Mouse (Mus musculus) limb, embryonic 14.5 days (tissue): Measurements from ENCODE around the gene Asgr1. TPM values are rescaled to one million over a fixed set of nuclear protein-coding genes. Genes with fewer than 3 reads are reported as not detected.
"Not testable (repeated sequence)": the region's sequence is repeated elsewhere in the genome, so short reads cannot be mapped to it uniquely, and the experiment has no call there.

Experiments used
- ATAC-seq: fragments of 200-750 bp; cut with Nextera tagmentation; 2 replicates; pipeline ENCODE4 v1.8.0; 2017; ENCODE audit warnings: low read depth, moderate number of reproducible peaks, moderate TSS enrichment; ENCODE audit not compliant: low FRiP score
- DNase-seq: peaks from one replicate; pipeline ENCODE4 v3.0.0-alpha.2; 2015; ENCODE audit warnings: low spot score
- H3K27ac ChIP-seq: fragments of 300-500 bp; sonication (generic); replicated peaks from 2 replicates; pipeline ENCODE4 v1.5.1; 2014; ENCODE audit warnings: low read depth, mild to moderate bottlenecking, low read length, moderate library complexity, mixed read lengths
- H3K27me3 ChIP-seq: fragments of 300-500 bp; sonication (generic); 2 replicates; pipeline ENCODE4 v1.6.1; 2014; ENCODE audit warnings: low read length, mixed read lengths; ENCODE audit not compliant: control insufficient read depth, insufficient read depth
- H3K36me3 ChIP-seq: fragments of 300-500 bp; sonication (generic); 2 replicates; pipeline ENCODE4 v1.6.1; 2014; ENCODE audit warnings: mild to moderate bottlenecking, low read length, moderate library complexity, mixed read lengths; ENCODE audit not compliant: control insufficient read depth, insufficient read depth
- H3K4me1 ChIP-seq: fragments of 300-500 bp; sonication (generic); 2 replicates; pipeline ENCODE4 v1.6.1; 2014; ENCODE audit warnings: antibody characterized with exemption, low read length, mixed read lengths; ENCODE audit not compliant: control insufficient read depth, insufficient read depth
- H3K4me2 ChIP-seq: fragments of 300-500 bp; sonication (generic); replicated peaks from 2 replicates; pipeline ENCODE4 v1.6.1; 2014; ENCODE audit warnings: low read depth, mild to moderate bottlenecking, low read length, moderate library complexity; ENCODE audit not compliant: severe bottlenecking
- H3K4me3 ChIP-seq: fragments of 300-500 bp; sonication (generic); replicated peaks from 2 replicates; pipeline ENCODE4 v1.5.1; 2014; ENCODE audit warnings: low read length
- H3K9ac ChIP-seq: fragments of 300-500 bp; sonication (generic); 2 replicates; pipeline ENCODE4 v1.6.1; 2014; ENCODE audit warnings: mild to moderate bottlenecking, low read depth, low read length, moderate library complexity; ENCODE audit not compliant: severe bottlenecking
- H3K9me3 ChIP-seq: fragments of 300-500 bp; sonication (generic); 2 replicates; pipeline ENCODE4 v1.6.1; 2016; ENCODE audit warnings: low read length; ENCODE audit not compliant: control insufficient read depth
- POLR2A ChIP-seq: fragments of 200-500 bp; IDR thresholded peaks from 2 replicates; pipeline ENCODE4 v1.8.0; 2012; ENCODE audit warnings: inconsistent platforms, mild to moderate bottlenecking, moderate library complexity, borderline replicate concordance; ENCODE audit not compliant: insufficient read depth, insufficient read length; ENCODE audit errors: extremely low read depth
- WGBS: fragments of 180-500 bp; shearing (Covaris S2); extraction: QIAGEN DNeasy Blood & Tissue Kit; methylation state at CpG from one replicate; pipeline ENCODE4 v1.1.7; 2014; 5-methylcytosine and 5-hydroxymethylcytosine counted together
- polyA plus RNA-seq, 2 experiments: library from polyadenylated mRNA; depleted of rRNA in 1 of 2; stranded (reverse) in 1 of 2; unstranded in 1 of 2; fragments of >200 nt; fragmentation: Nextera tagmentation in 1 of 2; extraction: Ambion mirVana in 1 of 2; gene quantifications; 2 replicates each; pipeline versions ENCODE4 v1.2.1 to v1.2.3; 2012 to 2014

The Asgr1 gene
- polyA plus RNA-seq, 2 experiments = 0.99 to 1.6 TPM

DNA sequence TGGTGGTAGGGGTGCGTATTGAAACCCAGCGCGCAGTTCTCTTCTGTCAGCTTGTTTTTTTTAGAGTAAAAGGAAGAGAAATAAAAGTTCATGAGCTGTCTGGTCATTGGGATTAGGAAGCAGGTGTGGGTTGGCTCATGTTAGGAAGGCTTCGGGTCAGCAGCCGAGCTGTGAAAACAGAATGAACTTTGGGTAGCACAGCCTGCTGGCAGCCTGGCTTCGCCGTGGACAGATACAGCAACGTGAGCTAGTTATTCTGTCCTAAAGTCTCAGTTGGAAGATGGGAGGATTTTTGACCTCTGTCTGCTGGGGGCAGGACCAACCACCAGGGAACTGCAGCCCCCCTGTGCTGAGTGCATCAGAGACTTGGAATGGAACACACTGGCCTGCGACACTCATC is 3.9 kb downstream of the Asgr1 start:
- no peaks in the 10 kb centered on the region for H3K9me3 ChIP-seq
- H3K4me3 ChIP-seq = no peak overlapping the region
- H3K36me3 ChIP-seq = no peaks in the 10 kb centered on the region
- no peak overlapping the region for H3K9ac ChIP-seq
- ATAC-seq = no peak
- H3K27me3 ChIP-seq = no peaks in the 10 kb centered on the region
- H3K27ac ChIP-seq = no peak overlapping the region
- TF ChIP-seq POLR2A = no peak
- WGBS = 82% methylated on average over 9 of the region's 9 CpGs
- no peak overlapping the region for H3K4me2 ChIP-seq
- no peaks in the 10 kb centered on the region for H3K4me1 ChIP-seq
- no peak for DNase-seq

DNA sequence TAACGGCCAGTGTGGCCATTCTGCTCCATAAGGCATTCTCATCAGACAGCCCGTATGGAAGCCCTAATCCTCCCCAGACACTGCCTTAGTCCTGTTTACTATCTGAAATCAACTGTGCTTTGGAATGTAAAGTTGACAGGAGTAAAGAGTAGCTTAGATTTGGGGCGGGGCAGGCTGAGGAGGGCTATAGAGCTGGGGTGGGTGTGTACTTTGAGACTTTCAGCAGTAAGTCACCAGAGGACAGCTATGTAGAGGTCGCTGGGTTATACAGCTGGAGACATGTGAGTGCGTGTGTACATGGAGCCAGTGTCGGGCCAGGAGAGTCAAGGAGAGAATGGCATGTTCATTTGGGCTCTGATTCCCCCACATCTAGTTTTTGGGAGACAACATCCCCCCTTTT is 6.0 kb downstream of the Asgr1 start:
- H3K9me3 ChIP-seq = no peaks in the 10 kb centered on the region
- DNase-seq (no peak), ATAC-seq (no peak)
- no peaks in the 10 kb centered on the region for H3K36me3 ChIP-seq
- no peak overlapping the region for H3K27ac ChIP-seq
- H3K4me3 ChIP-seq = no peak overlapping the region
- no peaks in the 10 kb centered on the region for H3K4me1 ChIP-seq
- H3K9ac ChIP-seq = no peak overlapping the region
- no peaks in the 10 kb centered on the region for H3K27me3 ChIP-seq
- 59% methylated on average over 6 of the region's 6 CpGs for WGBS
- no peak for TF ChIP-seq POLR2A
- no peak overlapping the region for H3K4me2 ChIP-seq

DNA sequence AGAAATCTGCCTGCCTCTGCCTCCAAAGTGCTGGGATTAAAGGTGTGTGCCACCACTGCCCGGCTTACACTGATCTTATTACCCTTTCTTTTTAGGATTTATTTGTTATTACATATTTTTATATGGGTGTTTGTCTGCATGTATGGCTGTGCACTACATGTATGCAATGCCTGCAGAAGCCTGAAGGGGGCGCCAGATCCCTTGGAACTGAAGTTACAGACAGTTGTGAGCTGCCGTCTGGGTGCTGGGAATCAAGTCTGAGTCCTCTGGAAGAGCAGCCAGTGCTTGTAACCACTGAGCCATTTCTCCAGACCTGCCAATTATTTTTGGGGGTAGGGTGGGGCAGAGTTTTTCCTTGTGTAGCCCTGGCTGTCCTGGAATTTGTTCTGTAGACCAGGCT is 9.2 kb downstream of the Asgr1 start:
- WGBS = 71% methylated on average over 3 of the region's 3 CpGs
- no peak for TF ChIP-seq POLR2A
- H3K4me3 ChIP-seq = no peak overlapping the region

DNA sequence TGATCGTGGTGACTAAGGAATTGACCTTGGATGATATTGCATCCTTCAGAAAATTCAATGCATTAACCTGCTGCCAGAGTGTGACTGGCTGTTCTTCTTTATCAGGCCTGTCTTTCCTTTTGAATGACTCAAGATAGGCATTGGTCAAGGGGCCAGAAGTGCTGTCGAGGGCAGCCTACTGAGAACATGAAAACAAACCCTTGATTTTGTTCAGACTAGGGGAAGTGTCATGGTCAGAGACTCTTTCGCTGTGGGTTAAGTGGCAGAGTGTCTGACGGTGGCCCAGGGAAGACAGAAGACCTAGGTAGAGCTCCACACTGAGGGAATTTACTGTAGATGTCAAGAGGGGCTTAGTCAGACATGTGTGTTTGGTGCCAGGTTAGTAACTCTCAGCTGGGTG is 12.8 kb downstream of the Asgr1 start:
- H3K4me1 ChIP-seq = peaks cover 22% of the 10 kb centered on the region
- ATAC-seq (no peak), DNase-seq (no peak)
- H3K9ac ChIP-seq = no peak overlapping the region
- no peaks in the 10 kb centered on the region for H3K36me3 ChIP-seq
- H3K9me3 ChIP-seq = no peaks in the 10 kb centered on the region
- no peak for TF ChIP-seq POLR2A
- H3K27me3 ChIP-seq = no peaks in the 10 kb centered on the region
- H3K4me2 ChIP-seq = no peak overlapping the region
- H3K27ac ChIP-seq = no peak overlapping the region
- WGBS = 63% methylated on average over 4 of the region's 4 CpGs
- H3K4me3 ChIP-seq = no peak overlapping the region

More for the DNA sequence above, 9.2 kb downstream of the Asgr1 start:
- Histone ChIP-seq H3K9me3 (no peaks in the 10 kb centered on the region), H3K27ac (no peak overlapping the region), H3K36me3 (no peaks in the 10 kb centered on the region), H3K9ac (no peak overlapping the region), H3K27me3 (no peaks in the 10 kb centered on the region), H3K4me1 (peaks cover 17% of the 10 kb centered on the region), H3K4me2 (no peak overlapping the region)
- DNase-seq = no peak
- no peak for ATAC-seq

DNA sequence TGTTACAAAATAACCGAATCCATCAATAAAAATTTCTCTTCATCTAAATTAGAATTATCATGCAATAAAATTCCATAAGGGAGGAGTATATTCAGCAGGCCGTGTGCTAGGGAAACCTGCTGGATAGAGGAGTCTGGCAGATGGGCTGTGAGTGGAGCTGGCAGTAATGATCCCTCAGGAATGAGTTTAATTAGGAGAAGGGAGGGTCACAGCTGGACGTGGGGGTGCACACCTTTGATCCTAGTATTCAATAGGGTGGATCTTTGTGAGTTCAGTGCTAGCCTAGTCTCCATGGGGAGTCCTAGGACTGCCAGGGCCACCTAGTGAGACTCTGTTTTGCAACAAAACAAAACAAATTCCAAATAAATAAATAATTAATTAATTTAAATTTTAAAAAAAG is 14.4 kb downstream of the Asgr1 start:
- Histone ChIP-seq H3K27ac (no peak overlapping the region), H3K9me3 (no peaks in the 10 kb centered on the region), H3K36me3 (no peaks in the 10 kb centered on the region), H3K9ac (no peak overlapping the region), H3K27me3 (no peaks in the 10 kb centered on the region), H3K4me3 (no peak overlapping the region), H3K4me2 (no peak overlapping the region), H3K4me1 (peaks cover 22% of the 10 kb centered on the region)
- ATAC-seq = no peak
- 29% methylated on average over 3 of the region's 3 CpGs for WGBS
- no peak for DNase-seq
- no peak for TF ChIP-seq POLR2A

DNA sequence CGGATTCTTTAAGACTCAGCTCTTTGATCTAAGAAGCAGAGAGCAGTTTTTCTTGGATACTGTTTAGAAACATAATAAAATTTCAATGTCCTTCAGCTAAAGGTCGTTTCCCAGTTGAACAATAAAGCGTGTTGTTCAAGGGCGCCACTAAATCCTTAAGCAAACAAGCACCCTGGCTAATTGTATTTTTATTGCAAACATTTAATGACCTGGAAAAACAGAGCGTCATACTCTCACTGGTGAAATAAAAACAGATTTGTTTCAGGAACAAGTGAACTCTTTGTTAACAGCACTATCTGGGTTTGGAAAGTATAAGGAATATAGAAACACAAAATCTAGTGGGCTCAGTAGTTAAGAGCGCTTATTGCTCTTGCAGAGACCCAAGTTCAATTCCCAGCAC is 16.2 kb downstream of the Asgr1 start:
- peaks cover 27% of the 10 kb centered on the region for H3K4me1 ChIP-seq
- H3K9me3 ChIP-seq = no peaks in the 10 kb centered on the region
- no peaks in the 10 kb centered on the region for H3K27me3 ChIP-seq
- ATAC-seq (peak; percentile 80; the same call in 1 of the 2 replicates), DNase-seq (peak; percentile 66)
- H3K27ac ChIP-seq = peak overlapping the region; percentile 40
- no peak overlapping the region for H3K4me2 ChIP-seq
- H3K4me3 ChIP-seq = no peak overlapping the region
- no peak for TF ChIP-seq POLR2A
- WGBS = 28% methylated on average over 6 of the region's 6 CpGs
- H3K36me3 ChIP-seq = no peaks in the 10 kb centered on the region
- no peak overlapping the region for H3K9ac ChIP-seq

DNA sequence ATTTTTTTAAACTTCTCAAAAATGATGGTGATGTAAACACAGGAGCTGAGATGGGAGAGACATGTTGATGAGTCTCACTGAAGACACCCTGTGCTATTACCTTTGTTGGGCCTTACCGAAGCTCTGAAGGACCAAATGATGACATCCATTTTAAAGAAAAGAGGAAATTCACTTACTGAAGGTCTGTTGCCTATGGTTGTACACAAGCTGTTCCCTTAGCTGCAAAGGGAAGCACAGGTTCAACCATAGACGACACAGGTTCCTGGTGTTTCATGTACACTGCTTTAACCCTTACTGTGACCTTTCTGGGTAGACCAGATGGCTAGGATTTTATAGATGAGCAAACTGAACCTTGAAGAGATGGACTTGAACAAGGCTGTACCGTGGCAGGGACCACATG is 16.7 kb downstream of the Asgr1 start:
- WGBS = 65% methylated on average over 3 of the region's 3 CpGs
- H3K9me3 ChIP-seq, H3K27ac ChIP-seq, H3K27me3 ChIP-seq, H3K9ac ChIP-seq, H3K4me3 ChIP-seq, ATAC-seq, DNase-seq, H3K4me2 ChIP-seq, H3K36me3 ChIP-seq: not testable (repeated sequence)
- peaks cover 26% of the 10 kb centered on the region for H3K4me1 ChIP-seq
